Mouse (Mus musculus): Measurements from ENCODE around the gene Pik3c2a. TPM values are rescaled to one million over a fixed set of nuclear protein-coding genes. Genes with fewer than 3 reads are reported as not detected.

The Pik3c2a gene
- 33.9 and 35.5 TPM in 2 replicates for polyA plus RNA-seq (2016; fragmentation: Nextera tagmentation; extraction: Ambion mirVana)

DNA sequence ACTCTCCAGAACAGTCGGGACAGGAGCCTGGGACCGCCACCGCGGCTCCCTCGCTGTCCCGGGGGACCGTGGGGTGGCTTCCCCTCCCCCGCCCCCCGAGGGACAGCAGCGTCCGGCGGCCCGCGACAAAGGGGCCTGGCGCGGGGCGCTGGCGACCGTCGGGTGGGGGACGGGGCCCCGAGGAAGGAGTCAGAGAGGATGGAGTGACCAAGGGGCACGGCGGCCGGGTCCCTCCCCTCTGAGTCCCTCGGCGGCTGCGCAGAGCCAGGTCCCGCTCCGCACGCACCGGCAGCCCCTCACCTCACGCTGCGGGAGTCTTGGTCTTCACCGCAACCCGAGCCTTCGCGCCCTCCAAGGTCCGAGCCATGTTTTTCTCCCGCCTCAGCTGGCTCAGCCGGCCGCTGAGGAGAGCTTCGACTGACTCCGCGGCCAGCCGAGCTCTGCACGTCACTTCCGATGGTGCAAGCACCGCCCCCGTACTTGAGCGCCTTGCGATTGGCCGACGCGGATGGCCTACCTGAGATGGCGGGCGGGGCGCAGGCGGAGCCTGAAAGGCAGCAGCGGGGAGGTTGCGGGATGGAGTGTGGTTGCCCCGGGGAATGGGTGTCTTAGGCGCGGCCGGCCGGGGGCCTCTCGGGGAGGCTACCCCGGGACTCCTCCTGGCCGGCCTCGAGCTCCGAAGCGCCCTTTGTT lies at the start of gene Pik3c2a:
TSS of gene Pik3c2a (minus strand) at position 446 of the 693 bp plus-strand sequence.
- peak; percentile 97 for DNase-seq (ENCODE audit: extremely low spot score, low spot score)
- under 1% methylated on average over 70 of the region's 72 CpGs for WGBS
- H3K4me3 ChIP-seq: peak within 1 kb of the TSS; percentile 97
- H3K4me1 ChIP-seq: peaks cover 35% of the 10 kb centered on the region
- peaks cover 11% of the 10 kb centered on the region for H3K36me3 ChIP-seq (replicated peaks)
- 0 out of 2 replicates have a peak, but pooled peaks cover 4% of the 10 kb centered on the region for H3K27me3 ChIP-seq (ENCODE audit: poor library complexity, severe bottlenecking)
- H3K9me3 ChIP-seq: no peaks in the 10 kb centered on the region
- peak within 1 kb of the TSS; percentile 96 for H3K27ac ChIP-seq

DNA sequence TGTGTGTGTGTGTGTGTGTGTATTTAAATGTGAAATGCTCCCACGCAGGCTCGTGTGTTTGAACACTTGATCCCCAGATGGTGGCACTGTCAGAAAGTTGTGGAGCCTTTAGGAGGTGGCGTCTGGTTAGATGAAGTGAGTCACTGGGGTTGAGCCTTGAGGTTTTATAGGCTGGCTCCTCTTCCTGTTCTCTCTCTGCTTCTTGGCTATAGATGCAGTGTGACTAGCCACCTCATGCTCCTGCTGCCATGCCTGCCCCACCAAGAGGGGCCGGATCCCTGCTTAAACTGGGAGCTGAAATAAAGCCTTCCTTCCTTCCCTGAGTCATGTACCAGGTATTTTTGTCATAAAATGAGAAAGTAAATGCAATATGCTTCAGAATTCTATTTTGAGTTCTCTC lies 47.9 kb upstream of the Pik3c2a start:
- Histone ChIP-seq H3K4me1 (no peaks in the 10 kb centered on the region), H3K27me3 (ENCODE audit: poor library complexity, severe bottlenecking) (no peaks in the 10 kb centered on the region), H3K9me3 (no peaks in the 10 kb centered on the region; the same call in 1 of the 2 replicates), H3K36me3 (replicated peaks) (no peaks in the 10 kb centered on the region), H3K4me3 (no peak overlapping the region), H3K27ac (no peak overlapping the region)
- 83% methylated on average over 4 of the region's 4 CpGs for WGBS
- no peak for DNase-seq (ENCODE audit: extremely low spot score, low spot score)

DNA sequence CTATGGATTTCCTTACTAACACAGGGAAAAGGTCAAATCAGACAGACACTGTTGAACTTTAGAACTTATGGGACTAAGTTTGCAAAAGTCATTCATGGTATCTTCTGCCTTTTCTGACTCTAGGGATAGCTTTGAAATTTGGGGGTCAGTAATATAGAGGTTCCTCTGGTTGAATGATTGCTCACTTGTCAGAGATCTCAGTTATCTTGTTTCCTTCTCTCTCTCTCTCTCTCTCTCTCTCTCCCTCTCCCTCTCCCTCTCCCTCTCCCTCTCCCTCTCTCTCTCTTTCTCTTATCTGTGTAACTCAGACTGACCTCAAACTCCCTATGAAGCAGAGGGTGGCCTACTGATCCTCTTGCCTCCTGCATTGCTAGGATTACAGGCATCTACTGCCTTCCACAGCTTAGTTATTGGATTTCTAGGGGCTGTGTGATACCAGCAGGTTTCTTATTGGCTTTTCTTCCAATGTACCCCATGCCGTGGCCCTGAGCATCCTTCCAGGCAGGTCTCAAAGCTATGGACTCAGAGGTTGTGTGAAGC lies 41.9 kb upstream of the Pik3c2a start:
- Histone ChIP-seq H3K9me3 (no peaks in the 10 kb centered on the region), H3K27me3 (ENCODE audit: poor library complexity, severe bottlenecking) (no peaks in the 10 kb centered on the region), H3K36me3 (replicated peaks) (no peaks in the 10 kb centered on the region), H3K27ac (no peak overlapping the region), H3K4me3 (no peak overlapping the region), H3K4me1 (no peaks in the 10 kb centered on the region)
- 82% methylated on average over 1 of the region's 1 CpGs for WGBS
- DNase-seq (ENCODE audit: extremely low spot score, low spot score): no peak

DNA sequence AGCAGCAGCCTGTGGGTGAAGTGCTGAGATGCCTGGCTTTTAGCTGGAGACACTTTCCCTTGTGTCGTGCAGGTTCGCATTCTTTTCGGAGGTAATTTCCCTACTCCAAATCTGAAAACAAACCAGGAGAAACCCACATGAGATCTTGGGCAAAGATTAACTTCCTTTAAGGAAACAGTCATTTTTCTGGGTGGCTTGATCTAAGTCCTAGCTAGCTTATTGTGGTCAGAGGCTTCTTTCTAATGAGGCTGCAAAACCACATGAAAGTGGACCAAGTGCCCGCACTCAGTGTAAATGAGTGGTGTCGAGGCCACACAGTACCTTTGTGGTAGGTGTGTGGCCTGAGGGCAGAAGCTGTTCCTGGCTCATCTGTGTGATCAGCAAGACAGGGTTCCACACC lies 41.0 kb upstream of the Pik3c2a start:
- WGBS: 83% methylated on average over 5 of the region's 5 CpGs
- Histone ChIP-seq H3K27me3 (ENCODE audit: poor library complexity, severe bottlenecking) (no peaks in the 10 kb centered on the region), H3K4me3 (no peak overlapping the region), H3K36me3 (replicated peaks) (no peaks in the 10 kb centered on the region), H3K4me1 (no peaks in the 10 kb centered on the region), H3K9me3 (no peaks in the 10 kb centered on the region), H3K27ac (no peak overlapping the region)
- no peak for DNase-seq (ENCODE audit: extremely low spot score, low spot score)

DNA sequence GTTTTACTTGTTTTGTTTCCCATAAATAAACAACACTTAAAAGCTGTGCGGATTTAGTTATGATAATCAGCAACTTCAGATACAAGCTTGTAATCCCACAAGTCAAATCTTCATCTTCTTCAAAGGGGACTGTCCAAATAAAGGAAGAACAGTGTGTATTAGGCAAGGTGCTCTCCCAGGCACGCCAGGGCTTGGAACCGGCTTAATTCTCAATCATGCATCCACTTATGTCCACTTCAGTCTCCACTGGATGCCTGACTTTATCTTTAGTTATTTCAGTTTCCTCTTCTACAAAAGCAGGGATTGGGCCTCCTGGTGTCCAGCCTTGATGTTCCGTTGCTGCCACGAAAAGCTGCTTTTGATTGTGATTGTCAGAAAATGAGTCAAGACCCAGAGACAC lies 40.5 kb upstream of the Pik3c2a start:
- WGBS: 85% methylated on average over 5 of the region's 5 CpGs
- no peak for DNase-seq (ENCODE audit: extremely low spot score, low spot score)
- Histone ChIP-seq H3K27ac (no peak overlapping the region), H3K9me3 (no peaks in the 10 kb centered on the region), H3K4me1 (no peaks in the 10 kb centered on the region), H3K4me3 (no peak overlapping the region), H3K27me3 (ENCODE audit: poor library complexity, severe bottlenecking) (no peaks in the 10 kb centered on the region), H3K36me3 (replicated peaks) (no peaks in the 10 kb centered on the region)

DNA sequence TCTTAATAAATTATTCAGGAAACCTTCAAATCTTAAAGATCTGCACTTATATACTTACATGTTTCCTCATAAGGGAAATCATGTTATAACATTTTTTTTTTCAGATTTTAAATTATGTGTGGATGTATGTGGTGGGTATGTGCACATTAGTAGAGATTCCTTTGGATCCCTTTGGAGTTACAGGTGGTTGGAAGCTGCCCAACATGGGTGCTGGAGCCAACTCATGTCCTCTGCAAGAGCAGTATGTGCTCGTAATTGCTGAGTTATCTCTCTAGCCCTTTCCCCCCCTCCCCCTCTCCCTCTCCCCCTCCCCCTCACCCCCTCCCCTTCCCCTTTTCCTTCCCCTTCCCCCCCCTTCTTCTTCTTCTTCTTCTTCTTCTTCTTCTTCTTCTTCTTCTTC lies 39.9 kb upstream of the Pik3c2a start:
- WGBS: 36% methylated on average over 1 of the region's 1 CpGs
- no peaks in the 10 kb centered on the region for H3K27me3 ChIP-seq (ENCODE audit: poor library complexity, severe bottlenecking)
- H3K4me3 ChIP-seq: no peak overlapping the region
- H3K36me3 ChIP-seq (replicated peaks): no peaks in the 10 kb centered on the region
- H3K4me1 ChIP-seq: no peaks in the 10 kb centered on the region
- DNase-seq (ENCODE audit: extremely low spot score, low spot score): no peak
- H3K9me3 ChIP-seq: no peaks in the 10 kb centered on the region
- no peak overlapping the region for H3K27ac ChIP-seq

DNA sequence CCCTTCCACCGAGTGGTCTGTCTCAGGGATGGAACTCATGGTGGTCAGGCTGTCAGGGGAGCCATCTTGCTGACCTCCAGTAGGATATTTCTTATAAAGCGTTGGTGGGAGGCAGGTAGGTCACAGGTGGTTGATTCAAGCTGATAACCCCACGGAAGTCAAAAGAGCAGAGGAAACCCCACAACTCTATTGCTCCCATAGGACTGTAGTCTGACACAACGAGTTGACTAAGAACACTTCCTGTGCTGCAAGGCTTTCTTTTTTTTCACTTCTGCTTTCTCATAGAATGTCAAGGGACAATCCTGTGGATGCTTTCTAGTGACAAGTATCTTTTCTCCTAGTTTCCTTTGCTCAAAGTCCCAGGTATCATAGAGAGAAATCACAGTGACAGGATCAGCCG lies 33.0 kb upstream of the Pik3c2a start:
- no peak overlapping the region for H3K4me3 ChIP-seq
- no peak overlapping the region for H3K27ac ChIP-seq
- H3K27me3 ChIP-seq (ENCODE audit: poor library complexity, severe bottlenecking): no peaks in the 10 kb centered on the region
- H3K36me3 ChIP-seq (replicated peaks): no peaks in the 10 kb centered on the region
- WGBS: 90% methylated on average over 5 of the region's 5 CpGs
- no peaks in the 10 kb centered on the region for H3K4me1 ChIP-seq
- DNase-seq (ENCODE audit: extremely low spot score, low spot score): no peak
- H3K9me3 ChIP-seq: no peaks in the 10 kb centered on the region

DNA sequence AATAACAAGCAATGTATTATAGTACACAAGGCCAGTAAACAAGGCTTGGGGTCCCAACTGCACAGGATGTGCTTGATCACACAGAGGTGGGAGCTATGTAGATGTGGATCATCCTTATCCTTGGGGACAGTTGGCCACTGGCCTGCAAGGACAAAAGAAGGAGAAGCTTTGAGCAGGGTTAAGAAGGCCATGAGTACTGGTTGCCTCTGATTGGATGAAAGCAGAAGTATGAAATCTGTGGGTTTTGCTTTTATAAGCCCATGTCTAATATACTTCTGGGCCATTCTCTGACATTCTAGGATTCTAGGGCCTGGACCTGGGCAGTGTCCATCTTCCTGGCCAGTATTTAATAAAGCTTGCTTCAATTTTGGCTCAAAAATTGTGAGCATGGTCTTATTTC lies 32.6 kb upstream of the Pik3c2a start:
- H3K27me3 ChIP-seq (ENCODE audit: poor library complexity, severe bottlenecking): no peaks in the 10 kb centered on the region
- no peak overlapping the region for H3K27ac ChIP-seq
- H3K36me3 ChIP-seq (replicated peaks): no peaks in the 10 kb centered on the region
- H3K4me1 ChIP-seq: no peaks in the 10 kb centered on the region
- DNase-seq (ENCODE audit: extremely low spot score, low spot score): no peak
- no peaks in the 10 kb centered on the region for H3K9me3 ChIP-seq
- no peak overlapping the region for H3K4me3 ChIP-seq

DNA sequence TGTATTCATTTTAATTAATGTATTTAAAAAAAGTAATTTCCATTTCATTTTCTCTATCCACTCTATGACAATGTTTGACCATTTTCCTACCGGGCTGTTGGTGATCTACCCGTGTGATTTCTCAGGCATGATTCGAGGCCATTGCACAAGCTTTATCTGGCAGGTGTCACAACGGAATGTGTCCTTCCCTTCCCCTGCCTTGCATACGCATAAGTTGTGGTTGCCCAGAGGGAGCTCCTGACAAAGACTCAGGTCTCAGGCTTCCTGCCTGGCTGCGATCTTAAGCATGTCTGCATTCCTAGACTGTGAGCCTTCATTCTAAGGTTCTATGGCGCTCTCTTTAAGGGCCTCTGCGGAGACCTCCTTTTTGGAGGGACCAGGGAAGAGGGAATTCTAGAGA lies 18.9 kb upstream of the Pik3c2a start:
- no peaks in the 10 kb centered on the region for H3K27me3 ChIP-seq (ENCODE audit: poor library complexity, severe bottlenecking)
- H3K27ac ChIP-seq: no peak overlapping the region
- no peaks in the 10 kb centered on the region for H3K36me3 ChIP-seq (replicated peaks)
- H3K9me3 ChIP-seq: no peaks in the 10 kb centered on the region
- no peaks in the 10 kb centered on the region for H3K4me1 ChIP-seq
- WGBS: 64% methylated on average over 8 of the region's 8 CpGs
- no peak for DNase-seq (ENCODE audit: extremely low spot score, low spot score)
- no peak overlapping the region for H3K4me3 ChIP-seq

DNA sequence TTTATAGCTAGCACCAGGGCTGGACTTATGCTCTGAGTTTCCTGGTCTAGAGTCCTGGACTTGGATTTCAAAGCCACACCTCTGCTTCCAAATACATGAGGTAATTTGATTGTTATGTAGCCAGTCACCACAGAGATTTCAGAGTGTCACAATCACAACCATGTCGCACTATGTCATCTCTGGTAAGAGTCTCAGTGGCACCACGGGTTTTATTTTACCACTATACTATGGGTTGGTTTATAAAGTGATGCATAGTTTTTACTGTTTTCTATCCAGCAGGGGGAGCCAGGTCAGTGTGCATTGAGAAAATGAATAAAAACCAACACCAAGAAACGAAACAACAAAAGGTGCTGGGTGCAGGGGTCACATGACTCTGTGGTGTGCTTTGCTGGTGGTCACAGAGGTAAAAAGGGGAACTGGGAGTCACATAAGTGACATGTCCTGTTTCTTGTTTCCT lies 15.8 kb upstream of the Pik3c2a start:
- Histone ChIP-seq H3K4me3 (no peak overlapping the region), H3K27me3 (ENCODE audit: poor library complexity, severe bottlenecking) (no peaks in the 10 kb centered on the region), H3K4me1 (no peaks in the 10 kb centered on the region), H3K9me3 (no peaks in the 10 kb centered on the region), H3K27ac (no peak overlapping the region), H3K36me3 (replicated peaks) (no peaks in the 10 kb centered on the region)
- no peak for DNase-seq (ENCODE audit: extremely low spot score, low spot score)
- 51% methylated on average over 3 of the region's 3 CpGs for WGBS

DNA sequence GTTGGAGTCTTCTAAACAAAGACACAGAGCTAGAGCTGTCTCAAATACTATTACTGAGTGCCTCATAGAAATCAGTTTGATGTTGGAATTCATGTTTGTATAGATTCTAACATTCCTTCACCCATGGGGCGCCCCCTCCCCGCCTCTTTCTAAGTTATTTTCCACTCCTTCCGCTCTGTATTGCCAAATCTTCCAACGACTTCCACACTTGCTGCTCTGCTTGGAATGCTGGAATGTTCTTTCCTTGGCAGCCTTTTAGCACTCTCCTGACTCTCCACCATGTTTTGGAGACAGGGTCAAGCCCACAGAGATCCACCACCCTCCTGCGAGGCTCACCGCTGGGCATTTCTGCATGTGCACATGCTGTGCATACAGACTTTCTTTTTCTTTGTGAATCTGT lies 14.1 kb upstream of the Pik3c2a start:
- H3K9me3 ChIP-seq: no peaks in the 10 kb centered on the region
- no peak overlapping the region for H3K27ac ChIP-seq
- H3K27me3 ChIP-seq (ENCODE audit: poor library complexity, severe bottlenecking): no peaks in the 10 kb centered on the region
- no peak for DNase-seq (ENCODE audit: extremely low spot score, low spot score)
- no peaks in the 10 kb centered on the region for H3K4me1 ChIP-seq
- H3K36me3 ChIP-seq (replicated peaks): no peaks in the 10 kb centered on the region
- 84% methylated on average over 6 of the region's 6 CpGs for WGBS
- H3K4me3 ChIP-seq: no peak overlapping the region

DNA sequence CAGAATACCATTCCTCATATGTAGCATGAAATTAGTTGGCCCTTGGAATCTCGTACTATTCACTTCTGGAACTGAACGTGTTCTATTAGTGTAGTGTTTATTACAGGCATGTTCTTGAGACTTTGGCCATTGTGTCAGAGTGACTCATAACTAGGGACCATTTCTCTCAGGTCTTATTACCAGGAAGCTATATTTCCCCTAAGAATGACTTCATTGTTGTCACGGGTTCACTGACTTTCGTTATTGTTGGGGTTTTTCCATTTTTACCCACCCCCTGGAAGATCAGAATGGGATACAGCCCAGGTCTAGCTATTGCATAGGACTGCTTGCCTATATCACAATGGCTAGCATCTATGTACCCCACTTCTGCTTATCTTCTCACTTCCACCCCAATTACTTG lies 13.7 kb upstream of the Pik3c2a start:
- Histone ChIP-seq H3K4me3 (no peak overlapping the region), H3K27me3 (ENCODE audit: poor library complexity, severe bottlenecking) (no peaks in the 10 kb centered on the region), H3K27ac (no peak overlapping the region), H3K36me3 (replicated peaks) (no peaks in the 10 kb centered on the region), H3K9me3 (no peaks in the 10 kb centered on the region), H3K4me1 (no peaks in the 10 kb centered on the region)
- 88% methylated on average over 4 of the region's 4 CpGs for WGBS
- no peak for DNase-seq (ENCODE audit: extremely low spot score, low spot score)

DNA sequence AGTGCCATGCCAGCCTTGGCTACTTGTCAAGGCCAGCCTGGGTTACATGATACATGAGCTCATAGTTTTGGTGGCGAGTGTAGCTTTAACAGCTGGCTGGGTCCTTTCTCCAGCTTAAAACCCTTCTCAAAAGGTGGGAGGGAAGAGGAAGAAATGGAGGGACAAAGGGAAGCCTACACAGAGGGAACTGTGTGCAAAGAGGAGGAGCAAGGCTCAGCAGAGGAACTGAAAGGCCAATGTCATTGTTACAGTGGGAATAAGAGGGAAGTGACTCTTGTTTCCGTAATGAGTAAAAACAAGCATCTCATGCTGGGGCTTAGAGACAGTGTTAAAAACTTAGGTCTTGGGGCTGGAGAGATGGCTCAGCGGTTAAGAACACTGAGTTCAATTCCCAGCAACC lies 3.4 kb upstream of the Pik3c2a start:
- no peaks in the 10 kb centered on the region for H3K9me3 ChIP-seq
- DNase-seq (ENCODE audit: extremely low spot score, low spot score): no peak

More for the DNA sequence above, 3.4 kb upstream of the Pik3c2a start:
- no peak overlapping the region for H3K4me3 ChIP-seq
- H3K27ac ChIP-seq: no peak overlapping the region
- H3K36me3 ChIP-seq (replicated peaks): no peaks in the 10 kb centered on the region
- H3K4me1 ChIP-seq: peaks cover 26% of the 10 kb centered on the region
- 0 out of 2 replicates have a peak, but pooled peaks cover 4% of the 10 kb centered on the region for H3K27me3 ChIP-seq (ENCODE audit: poor library complexity, severe bottlenecking)
- WGBS: 77% methylated on average over 3 of the region's 3 CpGs
